Mouse (Mus musculus): ENCODE data around the gene Col26a1. TPM values are rescaled to one million over a fixed set of nuclear protein-coding genes. Genes with fewer than 3 reads are reported as not detected.
A peak's percentile ranks its signal among the peaks of the same experiment; 100 is the strongest.
"Not testable (repeated sequence)": the region's sequence is repeated elsewhere in the genome, so short reads cannot be mapped to it uniquely, and the experiment has no call there.

Col26a1 gene
- polyA plus RNA-seq, 1 experiment, result 2.0 TPM

GRCm38 (mm10) chr5:136767304-136767703 lies 115.7 kb downstream of the Col26a1 start:
- DNase-seq, result no peak
- Histone ChIP-seq H3K4me3 (replicated peaks; ENCODE audit: extremely low read depth, low read depth, low read length) (no peak overlapping the region), H3K4me1 (ENCODE audit: control insufficient read depth, insufficient read depth, low read length) (no peaks in the 10 kb centered on the region)
- TF ChIP-seq POLR2A (IDR thresholded peaks at IDR 0.05; ENCODE audit: borderline replicate concordance, extremely low read depth, low read depth, low read length), result no peak
- no peak for TF ChIP-seq CTCF (IDR thresholded peaks at IDR 0.05; ENCODE audit: insufficient read depth, low read length)
- WGBS, result 76% methylated on average over 9 of the region's 9 CpGs

- DNase-seq, result no peak
- H3K4me3 ChIP-seq (replicated peaks; ENCODE audit: extremely low read depth, low read depth, low read length), result no peak overlapping the region
- WGBS, result 34% methylated on average over 8 of the region's 8 CpGs
- H3K4me1 ChIP-seq (ENCODE audit: control insufficient read depth, insufficient read depth, low read length), result no peaks in the 10 kb centered on the region
- TF ChIP-seq POLR2A (IDR thresholded peaks at IDR 0.05; ENCODE audit: borderline replicate concordance, extremely low read depth, low read depth, low read length), result no peak
- no peak for TF ChIP-seq CTCF (IDR thresholded peaks at IDR 0.05; ENCODE audit: insufficient read depth, low read length)
Measured at GRCm38 (mm10) chr5:136764157-136764669, 118.8 kb downstream of the Col26a1 start.

- WGBS, result 40% methylated on average over 6 of the region's 6 CpGs
- no peaks in the 10 kb centered on the region for H3K4me1 ChIP-seq (ENCODE audit: control insufficient read depth, insufficient read depth, low read length)
- no peak for TF ChIP-seq POLR2A (IDR thresholded peaks at IDR 0.05; ENCODE audit: borderline replicate concordance, extremely low read depth, low read depth, low read length)
- no peak for TF ChIP-seq CTCF (IDR thresholded peaks at IDR 0.05; ENCODE audit: insufficient read depth, low read length)
- no peak for DNase-seq
- no peak overlapping the region for H3K4me3 ChIP-seq (replicated peaks; ENCODE audit: extremely low read depth, low read depth, low read length)
Measured at GRCm38 (mm10) chr5:136760345-136760744, 122.7 kb downstream of the Col26a1 start.

- no peak overlapping the region for H3K4me3 ChIP-seq (replicated peaks; ENCODE audit: extremely low read depth, low read depth, low read length)
- TF ChIP-seq POLR2A (IDR thresholded peaks at IDR 0.05; ENCODE audit: borderline replicate concordance, extremely low read depth, low read depth, low read length) (no peak), CTCF (IDR thresholded peaks at IDR 0.05; ENCODE audit: insufficient read depth, low read length) (peak; percentile 46; the same call in 1 of the 2 replicates)
- DNase-seq, result no peak
- H3K4me1 ChIP-seq (ENCODE audit: control insufficient read depth, insufficient read depth, low read length), result no peaks in the 10 kb centered on the region
- WGBS, result 52% methylated on average over 6 of the region's 6 CpGs
Measured at GRCm38 (mm10) chr5:136759781-136760180, 123.2 kb downstream of the Col26a1 start.

- H3K4me3 ChIP-seq (replicated peaks; ENCODE audit: extremely low read depth, low read depth, low read length), result no peak overlapping the region
- no peaks in the 10 kb centered on the region for H3K4me1 ChIP-seq (ENCODE audit: control insufficient read depth, insufficient read depth, low read length)
- WGBS, result under 1% methylated on average over 3 of the region's 3 CpGs
- peak; percentile 60 for DNase-seq
- TF ChIP-seq CTCF (IDR thresholded peaks at IDR 0.05; ENCODE audit: insufficient read depth, low read length), result peak; percentile 97
- no peak for TF ChIP-seq POLR2A (IDR thresholded peaks at IDR 0.05; ENCODE audit: borderline replicate concordance, extremely low read depth, low read depth, low read length)
Measured at GRCm38 (mm10) chr5:136755696-136756095, 127.3 kb downstream of the Col26a1 start.

GRCm38 (mm10) chr5:136754053-136754591 lies 128.9 kb downstream of the Col26a1 start:
- 53% methylated on average over 14 of the region's 14 CpGs for WGBS
- DNase-seq, result no peak
- no peaks in the 10 kb centered on the region for H3K4me1 ChIP-seq (ENCODE audit: control insufficient read depth, insufficient read depth, low read length)
- no peak for TF ChIP-seq POLR2A (IDR thresholded peaks at IDR 0.05; ENCODE audit: borderline replicate concordance, extremely low read depth, low read depth, low read length)
- no peak for TF ChIP-seq CTCF (IDR thresholded peaks at IDR 0.05; ENCODE audit: insufficient read depth, low read length)
- no peak overlapping the region for H3K4me3 ChIP-seq (replicated peaks; ENCODE audit: extremely low read depth, low read depth, low read length)

GRCm38 (mm10) chr5:136753176-136753575 lies 129.8 kb downstream of the Col26a1 start:
- 64% methylated on average over 7 of the region's 7 CpGs for WGBS
- H3K4me1 ChIP-seq (ENCODE audit: control insufficient read depth, insufficient read depth, low read length); H3K4me3 ChIP-seq (replicated peaks; ENCODE audit: extremely low read depth, low read depth, low read length); DNase-seq: not testable (repeated sequence)

- TF ChIP-seq CTCF (IDR thresholded peaks at IDR 0.05; ENCODE audit: insufficient read depth, low read length), result no peak
- no peak for TF ChIP-seq POLR2A (IDR thresholded peaks at IDR 0.05; ENCODE audit: borderline replicate concordance, extremely low read depth, low read depth, low read length)
- no peak for DNase-seq
- WGBS, result 97% methylated on average over 19 of the region's 19 CpGs
- no peaks in the 10 kb centered on the region for H3K4me1 ChIP-seq (ENCODE audit: control insufficient read depth, insufficient read depth, low read length)
- no peak overlapping the region for H3K4me3 ChIP-seq (replicated peaks; ENCODE audit: extremely low read depth, low read depth, low read length)
Measured at GRCm38 (mm10) chr5:136752104-136752503, 130.9 kb downstream of the Col26a1 start.

GRCm38 (mm10) chr5:136746596-136746995 lies 136.4 kb downstream of the Col26a1 start:
- WGBS, result 71% methylated on average over 9 of the region's 9 CpGs
- no peaks in the 10 kb centered on the region for H3K4me1 ChIP-seq (ENCODE audit: control insufficient read depth, insufficient read depth, low read length)
- TF ChIP-seq POLR2A (IDR thresholded peaks at IDR 0.05; ENCODE audit: borderline replicate concordance, extremely low read depth, low read depth, low read length), result no peak
- no peak for TF ChIP-seq CTCF (IDR thresholded peaks at IDR 0.05; ENCODE audit: insufficient read depth, low read length)
- DNase-seq, result no peak
- no peak overlapping the region for H3K4me3 ChIP-seq (replicated peaks; ENCODE audit: extremely low read depth, low read depth, low read length)

GRCm38 (mm10) chr5:136738918-136739317 lies 144.1 kb downstream of the Col26a1 start:
- WGBS, result 47% methylated on average over 6 of the region's 6 CpGs
- H3K4me3 ChIP-seq (replicated peaks; ENCODE audit: extremely low read depth, low read depth, low read length), result no peak overlapping the region
- TF ChIP-seq POLR2A (IDR thresholded peaks at IDR 0.05; ENCODE audit: borderline replicate concordance, extremely low read depth, low read depth, low read length), result no peak
- no peak for TF ChIP-seq CTCF (IDR thresholded peaks at IDR 0.05; ENCODE audit: insufficient read depth, low read length)
- DNase-seq, result no peak
- no peaks in the 10 kb centered on the region for H3K4me1 ChIP-seq (ENCODE audit: control insufficient read depth, insufficient read depth, low read length)

- not testable (repeated sequence) for DNase-seq; H3K4me1 ChIP-seq (ENCODE audit: control insufficient read depth, insufficient read depth, low read length); H3K4me3 ChIP-seq (replicated peaks; ENCODE audit: extremely low read depth, low read depth, low read length)
- 88% methylated on average over 5 of the region's 5 CpGs for WGBS
Measured at GRCm38 (mm10) chr5:136726271-136726670, 156.7 kb downstream of the Col26a1 start.
